In the genomic region with DNA sequence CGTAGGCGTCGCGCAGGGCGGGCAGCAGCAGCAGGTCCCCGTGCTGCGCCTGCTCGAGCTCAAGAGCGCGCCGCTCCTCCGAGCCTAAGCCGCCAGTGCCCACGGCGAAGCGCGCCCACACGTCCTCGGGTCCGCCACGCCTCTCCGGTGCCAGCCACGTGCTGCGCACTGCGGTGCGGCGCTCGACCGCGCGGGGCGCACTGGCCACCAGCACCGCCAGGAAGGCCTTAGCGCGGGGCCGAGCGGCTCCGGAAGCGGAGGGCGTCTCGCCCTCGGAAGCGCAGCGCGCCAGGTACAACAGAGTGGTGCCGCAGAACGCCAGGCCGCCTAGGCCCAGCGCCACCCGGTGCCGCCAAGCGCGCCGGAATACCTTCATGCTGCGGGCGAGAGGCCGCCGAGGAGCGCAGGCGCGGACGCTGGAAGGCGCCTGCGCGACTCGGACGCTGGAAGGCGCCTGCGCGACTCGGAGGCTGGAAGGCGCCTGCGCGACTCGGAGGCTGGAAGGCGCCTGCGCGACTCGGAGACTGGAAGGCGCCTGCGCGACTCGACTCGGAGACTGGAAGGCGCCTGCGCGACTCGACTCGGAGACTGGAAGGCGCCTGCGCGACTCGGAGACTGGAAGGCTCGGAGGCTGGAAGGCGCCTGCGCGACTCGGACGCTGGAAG, we compare ENCODE assay signal across 8 mouse cellular contexts. TPM values are rescaled to one million over a fixed set of nuclear protein-coding genes. Genes with fewer than 3 reads are reported as not detected.
DNase-seq lines count a peak whose midpoint lies in the region; ATAC-seq and TF ChIP-seq lines count a peak whose summit lies in the region.

A gene (minus strand): TSS at position 409 of the 665 bp plus-strand sequence.
A gene (plus strand): TSS at position 632 of the 665 bp plus-strand sequence.

- no peaks in the 10 kb centered on the region for H3K27me3 ChIP-seq in ES-Bruce4 (ENCODE audit: control insufficient read depth, insufficient read depth, low read length, poor library complexity, severe bottlenecking)
- no peaks in the 10 kb centered on the region for H3K27me3 ChIP-seq in forebrain, embryonic 12.5 days
- H3K27me3 ChIP-seq in hindbrain, embryonic 11.5 days (ENCODE audit: control insufficient read depth, insufficient read depth, low read length) = no peaks in the 10 kb centered on the region
- no peaks in the 10 kb centered on the region for H3K27me3 ChIP-seq in lung, embryonic 16.5 days (ENCODE audit: control insufficient read depth, insufficient read depth, low read depth, low read length)

- ATAC-seq in forebrain, embryonic 12.5 days (ENCODE audit: low FRiP score) = peak; percentile 87
- peak; percentile 87 for ATAC-seq in hindbrain, embryonic 11.5 days (ENCODE audit: low FRiP score)
- peak; percentile 89 for ATAC-seq in lung, embryonic 16.5 days (ENCODE audit: low read depth)

- no peaks in the 10 kb centered on the region for H3K4me1 ChIP-seq in ES-Bruce4 (ENCODE audit: control insufficient read depth, insufficient read depth, low read length)
- peaks cover 9% of the 10 kb centered on the region for H3K4me1 ChIP-seq in brown adipose tissue, adult 24 weeks (ENCODE audit: control insufficient read depth, insufficient read depth, insufficient read length, low read length)
- peaks cover 26% of the 10 kb centered on the region for H3K4me1 ChIP-seq in forebrain, embryonic 12.5 days
- peaks cover 13% of the 10 kb centered on the region for H3K4me1 ChIP-seq in hindbrain, embryonic 11.5 days (replicated peaks; ENCODE audit: control insufficient read depth, insufficient read depth, low read length)
- H3K4me1 ChIP-seq in lung, embryonic 16.5 days (replicated peaks; ENCODE audit: control insufficient read depth, insufficient read depth, low read length) = peaks cover 20% of the 10 kb centered on the region

- H3K9me3 ChIP-seq in ES-Bruce4 (replicated peaks; ENCODE audit: control insufficient read depth, insufficient read depth, low read length, poor library complexity, severe bottlenecking) = peaks cover 5% of the 10 kb centered on the region
- H3K9me3 ChIP-seq in forebrain, embryonic 12.5 days = no peaks in the 10 kb centered on the region
- no peaks in the 10 kb centered on the region for H3K9me3 ChIP-seq in hindbrain, embryonic 11.5 days (ENCODE audit: control insufficient read depth, low read length)
- no peaks in the 10 kb centered on the region for H3K9me3 ChIP-seq in lung, embryonic 16.5 days (ENCODE audit: control insufficient read depth, low read length)

- H3K4me3 ChIP-seq in ES-Bruce4 (ENCODE audit: low read depth, low read length) = peak within 1 kb of the TSS; percentile 87
- H3K4me3 ChIP-seq in brown adipose tissue, adult 24 weeks (ENCODE audit: insufficient read depth, low read depth, low read length) = peak within 1 kb of the TSS; percentile 92
- peak within 1 kb of the TSS; percentile 73 for H3K4me3 ChIP-seq in forebrain, embryonic 12.5 days (replicated peaks)
- H3K4me3 ChIP-seq in hindbrain, embryonic 11.5 days (ENCODE audit: low read depth, low read length) = peak within 1 kb of the TSS; percentile 85
- peak within 1 kb of the TSS; percentile 86 for H3K4me3 ChIP-seq in lung, embryonic 16.5 days (ENCODE audit: low read length)

- TF ChIP-seq EP300 in ES-Bruce4 (IDR thresholded peaks at IDR 0.05; ENCODE audit: insufficient read depth, low read depth, low read length) = no peak

- DNase-seq in hindbrain, embryonic 11.5 days (ENCODE audit: low spot score) = peak; percentile 87
- peak; percentile 89 for DNase-seq in layer of hippocampus, adult 9-11 months
- DNase-seq in ovary, adult 18-20 months (ENCODE audit: low spot score) = peak; percentile 89
- DNase-seq in thymus, postnatal 0 days (ENCODE audit: low spot score) = peak; percentile 88

- WGBS in forebrain, embryonic 12.5 days = under 1% methylated on average over 95 of the region's 99 CpGs
- WGBS in hindbrain, embryonic 11.5 days = under 1% methylated on average over 96 of the region's 99 CpGs
- WGBS in lung, embryonic 16.5 days = under 1% methylated on average over 88 of the region's 99 CpGs

- H3K4me2 ChIP-seq in forebrain, embryonic 12.5 days = peak within 1 kb of the TSS; percentile 96
- H3K4me2 ChIP-seq in hindbrain, embryonic 11.5 days (replicated peaks; ENCODE audit: low read depth, low read length) = peak within 1 kb of the TSS; percentile 98
- peak within 1 kb of the TSS; percentile 99 for H3K4me2 ChIP-seq in lung, embryonic 16.5 days (ENCODE audit: low read depth, low read length)

- H3K27ac ChIP-seq in ES-Bruce4 (ENCODE audit: insufficient read depth, low read length) = peak within 1 kb of the TSS; percentile 88
- H3K27ac ChIP-seq in brown adipose tissue, adult 24 weeks (replicated peaks; ENCODE audit: low read depth, low read length) = peak within 1 kb of the TSS; percentile 93
- peak within 1 kb of the TSS; percentile 95 for H3K27ac ChIP-seq in forebrain, embryonic 12.5 days
- peak within 1 kb of the TSS; percentile 92 for H3K27ac ChIP-seq in hindbrain, embryonic 11.5 days (ENCODE audit: low read depth, low read length)
- peak within 1 kb of the TSS; percentile 95 for H3K27ac ChIP-seq in lung, embryonic 16.5 days (ENCODE audit: low read length)

- no peak for TF ChIP-seq POLR2A in ES-Bruce4 (IDR thresholded peaks at IDR 0.05; ENCODE audit: insufficient read depth, low read length)

- TF ChIP-seq CTCF in ES-Bruce4 (IDR thresholded peaks at IDR 0.05; ENCODE audit: low read depth, low read length) = peak; percentile 31

- H3K36me3 ChIP-seq in ES-Bruce4 (ENCODE audit: control insufficient read depth, insufficient read depth, low read length, poor library complexity, severe bottlenecking) = peaks cover 6% of the 10 kb centered on the region
- peaks cover 23% of the 10 kb centered on the region for H3K36me3 ChIP-seq in forebrain, embryonic 12.5 days (replicated peaks)
- H3K36me3 ChIP-seq in hindbrain, embryonic 11.5 days (ENCODE audit: control insufficient read depth, insufficient read depth, low read length) = no peaks in the 10 kb centered on the region
- H3K36me3 ChIP-seq in lung, embryonic 16.5 days (ENCODE audit: control insufficient read depth, insufficient read depth, low read length) = peaks cover 11% of the 10 kb centered on the region

- peak within 1 kb of the TSS; percentile 77 for H3K9ac ChIP-seq in ES-Bruce4 (ENCODE audit: low read depth, poor library complexity, severe bottlenecking)
- peak within 1 kb of the TSS; percentile 75 for H3K9ac ChIP-seq in forebrain, embryonic 12.5 days
- peak within 1 kb of the TSS; percentile 79 for H3K9ac ChIP-seq in hindbrain, embryonic 11.5 days (ENCODE audit: low read depth, low read length)
- peak within 1 kb of the TSS; percentile 86 for H3K9ac ChIP-seq in lung, embryonic 16.5 days (ENCODE audit: low read length)

RNA-seq across cellular contexts. Expression of the first gene that starts in this region (rescaled TPM):
- 2.5 and 2.6 TPM in 2 replicates for polyA plus RNA-seq in ES-Bruce4 (2011; ENCODE audit: insufficient read depth, insufficient read length, low read depth, missing spikeins)
- polyA plus RNA-seq in brown adipose tissue, adult 24 weeks (2012; ENCODE audit: insufficient read depth, insufficient read length, missing spikeins) = 1.8 and 3.0 TPM in 2 replicates
- polyA plus RNA-seq in forebrain, embryonic 12.5 days (2016; fragmentation: Nextera tagmentation; extraction: Ambion mirVana) = 16.4 and 18.6 TPM in 2 replicates
- 18.2 and 19.4 TPM in 2 replicates for polyA plus RNA-seq in hindbrain, embryonic 11.5 days (2014; fragmentation: Nextera tagmentation; extraction: Ambion mirVana)
- polyA plus RNA-seq in lung, embryonic 16.5 days (2015; fragmentation: Nextera tagmentation; extraction: Ambion mirVana) = 12.2 and 12.8 TPM in 2 replicates
- 8.4 and 10.7 TPM in 2 replicates for polyA plus RNA-seq in thymus, postnatal 0 days (2015; fragmentation: Nextera tagmentation; extraction: Ambion mirVana)

RNA-seq across cellular contexts. Expression of the second gene that starts in this region (rescaled TPM):
- 82.8 and 88.9 TPM in 2 replicates for polyA plus RNA-seq in ES-Bruce4 (2011; ENCODE audit: insufficient read depth, insufficient read length, low read depth, missing spikeins)
- polyA plus RNA-seq in brown adipose tissue, adult 24 weeks (2012; ENCODE audit: insufficient read depth, insufficient read length, missing spikeins) = 138 and 141 TPM in 2 replicates
- 115 and 117 TPM in 2 replicates for polyA plus RNA-seq in forebrain, embryonic 12.5 days (2016; fragmentation: Nextera tagmentation; extraction: Ambion mirVana)
- polyA plus RNA-seq in hindbrain, embryonic 11.5 days (2014; fragmentation: Nextera tagmentation; extraction: Ambion mirVana) = 136 and 143 TPM in 2 replicates
- 156 and 162 TPM in 2 replicates for polyA plus RNA-seq in lung, embryonic 16.5 days (2015; fragmentation: Nextera tagmentation; extraction: Ambion mirVana)
- 187 and 194 TPM in 2 replicates for polyA plus RNA-seq in thymus, postnatal 0 days (2015; fragmentation: Nextera tagmentation; extraction: Ambion mirVana)

Comparison
In these comparisons a context has a peak if more than half of its experiments do, and no peak if none do; other contexts are left out.
1. Peak in every context shown above with its lines: DNase-seq, ATAC-seq, H3K4me3 ChIP-seq and H3K27ac ChIP-seq.